Mouse (Mus musculus) hindbrain, embryonic 13.5 days (tissue): ENCODE measurements around the gene Psmb5. TPM values are rescaled to one million over a fixed set of nuclear protein-coding genes. Genes with fewer than 3 reads are reported as not detected.

Experiments
- microRNA counts: library from miRNA; unstranded; fragments of <30 nt; microRNA quantifications from one replicate; lab custom pipeline; 2016
- microRNA-seq: library from miRNA; unstranded; fragments of <30 nt; microRNA quantifications from one replicate; pipeline ENCODE4, GENCODE M21; 2016
- polyA plus RNA-seq: library from polyadenylated mRNA; unstranded; fragments of >200 nt; fragmentation: Nextera tagmentation; extraction: Ambion mirVana; gene quantifications from 2 replicates; pipeline ENCODE4 v1.2.1, GENCODE M21; 2015

Psmb5 gene
- polyA plus RNA-seq, 1 experiment from 2014 or later: 439 TPM

MicroRNAs within 50 kb of the gene (microRNA counts, 519-probe panel; counts per million panel counts)
- microRNA mmu-miR-686 (lab: Ali Mortazavi, UCI): 51.3 counts per million

Small RNA genes within 50 kb of the gene (microRNA-seq; reads per million reads assigned to microRNA genes)
- gene Mir686 (not detected), gene Mir6948 (not detected)

Other genes with a start within 250 kb of the Psmb5 start
- 5.9 and 6.0 TPM in 2 replicates for gene Slc7a7, start 200.2 kb downstream of the Psmb5 start, polyA plus RNA-seq
- 298 and 306 TPM in 2 replicates for gene Mrpl52, start 191.1 kb downstream of the Psmb5 start, polyA plus RNA-seq
- gene Mmp14, start 186.4 kb downstream of the Psmb5 start, polyA plus RNA-seq: 49.1 and 54.9 TPM in 2 replicates
- 29.9 and 32.0 TPM in 2 replicates for gene Lrp10, start 153.9 kb downstream of the Psmb5 start, polyA plus RNA-seq
- gene Rem2, start 141.9 kb downstream of the Psmb5 start, polyA plus RNA-seq: 48.0 and 48.8 TPM in 2 replicates
- 91.1 and 92.8 TPM in 2 replicates for gene Prmt5, start 100.5 kb downstream of the Psmb5 start, polyA plus RNA-seq
- 19.8 and 21.3 TPM in 2 replicates for gene Haus4, start 63.4 kb downstream of the Psmb5 start, polyA plus RNA-seq
- 9.8 and 10.0 TPM in 2 replicates for gene Ajuba, start 40.5 kb downstream of the Psmb5 start, polyA plus RNA-seq
- 6.8 and 7.6 TPM in 2 replicates for gene 4931414P19Rik, start 12.0 kb downstream of the Psmb5 start, polyA plus RNA-seq
- not detected in 2 replicates for gene Psmb11, start 3.4 kb upstream of the Psmb5 start, polyA plus RNA-seq
- not detected in 2 replicates for gene Gm17606, start 22.9 kb upstream of the Psmb5 start, polyA plus RNA-seq
- gene Cdh24, start 23.3 kb upstream of the Psmb5 start, polyA plus RNA-seq: 8.6 and 9.4 TPM in 2 replicates
- 78.0 and 79.0 TPM in 2 replicates for gene 1700123O20Rik, start 68.2 kb upstream of the Psmb5 start, polyA plus RNA-seq
- 155 and 169 TPM in 2 replicates for gene Acin1, start 68.9 kb upstream of the Psmb5 start, polyA plus RNA-seq
- gene Gm29776, start 80.8 kb upstream of the Psmb5 start, polyA plus RNA-seq: 0.18 and 0.34 TPM in 2 replicates
- gene Cebpe, start 94.2 kb upstream of the Psmb5 start, polyA plus RNA-seq: not detected in 2 replicates
- gene Slc7a8, start 163.9 kb upstream of the Psmb5 start, polyA plus RNA-seq: 4.7 and 5.3 TPM in 2 replicates
- not detected in 2 replicates for gene Rnf212b, start 196.1 kb upstream of the Psmb5 start, polyA plus RNA-seq